Mouse (Mus musculus): ENCODE results near the gene Gal3st1.

The Gal3st1 gene

DNA sequence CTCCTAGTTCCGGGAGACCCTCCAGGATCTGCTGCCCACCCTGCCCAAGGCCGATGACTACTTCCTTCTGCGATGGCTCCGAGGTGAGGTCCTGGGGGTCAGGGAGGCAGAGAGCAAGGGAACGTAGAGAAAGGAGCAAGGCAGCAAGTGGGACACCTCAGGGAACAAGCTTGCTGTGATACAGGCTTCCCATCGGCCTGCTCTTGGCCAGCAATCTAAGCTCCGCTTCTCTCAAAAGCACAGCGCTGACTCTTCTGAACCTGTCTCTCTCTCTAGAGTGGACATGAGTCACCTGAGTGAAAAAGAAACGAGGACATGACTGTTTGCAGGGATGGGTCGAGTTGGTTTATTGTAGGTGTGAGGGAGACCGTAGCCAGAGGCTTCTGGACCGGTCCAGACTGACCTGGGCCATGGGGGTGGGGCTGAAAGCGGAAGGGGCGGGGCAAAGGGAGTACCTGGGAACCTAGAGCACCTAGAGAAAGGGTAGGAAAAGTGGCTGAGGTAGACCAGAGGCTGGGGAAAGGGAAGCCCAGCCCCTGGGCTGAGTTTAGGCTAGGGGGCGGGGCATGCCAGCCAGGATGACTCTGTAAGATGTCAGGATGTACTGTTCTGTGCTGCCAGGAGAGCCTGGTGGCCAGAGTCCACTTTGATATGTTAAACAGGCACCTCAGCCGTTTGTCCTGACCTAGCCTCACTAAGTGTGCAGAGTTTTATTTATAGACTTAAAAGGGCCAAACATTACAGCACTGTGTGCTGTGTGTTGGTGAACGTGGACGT lies 51.9 kb downstream of the Gal3st1 start:
- no peak for DNase-seq

DNA sequence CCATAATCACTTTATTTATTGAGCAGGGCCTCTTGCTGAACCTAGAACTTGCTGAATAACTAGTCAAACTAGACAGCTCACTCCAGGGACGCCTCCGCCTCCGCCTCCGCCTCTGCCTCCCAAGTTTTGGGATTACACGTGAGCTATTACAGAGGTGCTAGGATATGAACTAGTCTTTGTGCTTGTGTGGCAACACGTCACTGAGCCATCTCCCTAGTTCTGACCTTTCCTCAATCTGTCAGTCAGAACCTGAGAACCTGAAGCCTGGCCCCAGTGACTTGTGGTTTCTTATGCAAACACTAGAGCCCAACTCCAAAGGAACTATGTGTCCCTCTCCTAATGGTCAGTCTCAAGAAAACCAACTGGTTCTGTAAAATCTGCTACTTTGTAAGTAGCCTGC lies 52.5 kb downstream of the Gal3st1 start:
- no peak for DNase-seq

DNA sequence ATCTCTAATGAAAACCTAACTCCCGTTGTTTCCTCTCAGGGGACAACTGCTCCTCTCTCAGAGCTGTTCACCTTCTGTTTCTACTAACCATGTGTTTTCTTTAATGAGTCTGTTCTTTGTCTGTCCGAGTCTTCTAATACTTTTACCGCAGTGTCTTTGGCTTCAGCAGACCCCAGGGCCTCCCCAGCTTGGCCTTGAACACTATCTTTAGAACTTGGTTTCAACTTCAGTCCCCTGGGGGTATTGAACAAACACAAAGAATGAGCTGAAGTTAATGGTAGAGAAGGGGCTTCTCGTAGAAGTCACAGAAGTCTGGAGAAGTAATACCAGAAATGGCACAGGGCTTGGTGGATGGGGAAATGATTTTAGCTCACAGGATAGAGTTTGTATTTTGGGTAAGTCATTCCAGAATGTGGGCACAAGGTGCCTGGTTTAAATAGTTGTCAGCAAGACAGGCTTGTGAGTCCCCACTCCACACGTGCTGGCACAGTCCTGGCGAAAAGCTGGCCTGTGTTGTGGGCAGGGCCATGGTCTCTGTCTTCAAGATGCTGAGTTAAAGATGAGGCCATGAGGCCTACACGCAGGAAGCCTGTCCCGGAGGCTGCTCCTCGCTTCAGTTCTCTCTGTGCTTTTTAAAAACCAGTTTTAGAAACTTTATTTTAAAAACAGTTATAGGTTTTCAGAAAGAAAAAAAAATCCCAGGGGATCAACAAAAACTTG lies 53.1 kb downstream of the Gal3st1 start:
- DNase-seq, result no peak

DNA sequence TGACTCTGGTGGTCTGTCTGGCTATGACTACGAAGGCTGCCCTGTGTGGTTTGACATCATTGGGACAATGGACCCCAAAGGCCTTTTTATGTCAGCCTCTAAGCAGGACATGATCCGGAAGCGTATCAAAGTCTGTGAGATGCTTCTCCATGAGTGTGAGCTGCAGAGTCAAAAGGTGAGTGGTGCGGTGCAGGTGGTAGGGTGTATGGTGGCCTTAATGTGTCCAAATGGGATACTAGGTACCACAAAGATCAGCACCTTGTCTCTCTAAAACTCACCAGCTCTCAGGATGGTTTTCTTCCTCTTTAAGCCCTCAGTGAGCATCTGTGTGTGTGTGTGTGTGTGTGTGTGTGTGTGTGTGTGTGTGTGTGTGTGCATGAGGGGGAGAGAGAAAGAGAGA lies 56.5 kb downstream of the Gal3st1 start:
- DNase-seq, result no peak

DNA sequence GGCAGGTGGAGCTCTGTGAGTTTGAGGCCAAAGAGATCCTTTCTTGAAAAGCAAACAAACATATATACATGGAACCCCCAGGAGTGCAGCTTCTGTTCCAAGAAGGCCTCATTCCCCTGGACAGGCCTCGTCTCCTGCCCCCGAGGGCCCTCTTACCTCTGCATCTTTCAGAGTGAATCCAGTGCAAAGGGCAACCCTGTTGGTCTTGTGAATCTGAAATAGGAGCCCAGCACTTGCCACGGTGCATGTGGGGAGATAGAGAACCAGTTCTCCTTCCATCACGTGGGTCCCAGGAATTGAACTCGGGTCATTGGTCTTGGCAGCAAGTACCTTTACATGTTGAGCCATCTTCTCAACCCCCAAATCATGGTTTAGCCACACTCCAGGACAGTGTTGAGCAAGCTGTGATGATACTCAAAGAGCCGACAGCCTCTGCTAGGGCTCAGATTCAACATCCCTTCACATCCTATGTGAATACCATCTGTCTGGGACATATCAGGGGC lies 57.7 kb downstream of the Gal3st1 start:
- DNase-seq, result no peak

GRCm38 (mm10) chr11:4043081-4043480 lies 59.6 kb downstream of the Gal3st1 start:
- DNase-seq, result no peak

- no peak for DNase-seq
Observed at GRCm38 (mm10) chr11:4046526-4046925, 63.1 kb downstream of the Gal3st1 start.

- DNase-seq, result no peak
Observed at GRCm38 (mm10) chr11:4047766-4048165, 64.3 kb downstream of the Gal3st1 start.

DNA sequence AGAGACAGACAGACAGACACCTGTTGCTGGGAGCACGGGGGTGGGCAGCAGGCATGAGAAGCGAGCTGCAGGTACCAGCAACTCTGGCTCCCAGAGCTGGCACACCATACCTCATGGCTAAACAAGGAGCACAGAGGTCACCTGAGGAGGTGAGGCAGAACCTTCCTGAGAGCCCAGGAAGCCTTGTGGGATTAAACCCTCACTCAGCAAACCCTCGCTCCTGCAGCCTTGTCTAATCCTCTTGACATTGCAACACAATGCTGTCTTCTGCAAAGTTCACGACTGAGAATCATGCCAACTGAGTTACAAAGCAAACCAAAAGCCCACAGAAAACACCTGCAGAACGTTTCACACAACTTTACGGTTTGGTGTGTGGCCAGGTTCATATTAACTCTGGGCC lies 65.0 kb downstream of the Gal3st1 start:
- DNase-seq, result no peak
